Mouse (Mus musculus) limb, embryonic 12.5 days (tissue): ENCODE data around the gene Zfp422. TPM values are rescaled to one million over a fixed set of nuclear protein-coding genes. Genes with fewer than 3 reads are reported as not detected.

Source experiments
- microRNA-seq: library from miRNA; unstranded; fragments of <30 nt; microRNA quantifications from one replicate; pipeline ENCODE4, GENCODE M21; 2017
- polyA plus RNA-seq: library from polyadenylated mRNA; unstranded; fragments of >200 nt; fragmentation: Nextera tagmentation; extraction: Ambion mirVana; gene quantifications from 2 replicates; pipeline ENCODE4 v1.2.1, GENCODE M21; 2016

The Zfp422 gene
- polyA plus RNA-seq, 1 experiment from 2014 or later: 269 TPM

Small RNA genes lying within 50 kb of the gene (microRNA-seq; reads per million reads assigned to microRNA genes)
- gene Mir7043: not detected

Other genes with a start within 250 kb of the Zfp422 start
- 0.59 and 0.82 TPM in 2 replicates for gene Alox5, start 167.8 kb downstream of the Zfp422 start, polyA plus RNA-seq
- gene Olfr211, start 139.9 kb downstream of the Zfp422 start, polyA plus RNA-seq: not detected in 2 replicates
- gene Olfr212, start 122.5 kb downstream of the Zfp422 start, polyA plus RNA-seq: not detected in 2 replicates
- gene Olfr213, start 90.5 kb downstream of the Zfp422 start, polyA plus RNA-seq: not detected in 2 replicates
- gene Gm5580, start 77.9 kb downstream of the Zfp422 start, polyA plus RNA-seq: 0.29 and 0.37 TPM in 2 replicates
- gene Olfr214, start 74.8 kb downstream of the Zfp422 start, polyA plus RNA-seq: not detected in 2 replicates
- not detected in 2 replicates for gene Olfr215, start 44.8 kb downstream of the Zfp422 start, polyA plus RNA-seq
- gene Depp1, start 21.6 kb upstream of the Zfp422 start, polyA plus RNA-seq: 19.9 and 22.1 TPM in 2 replicates
- gene Rassf4, start 45.0 kb upstream of the Zfp422 start, polyA plus RNA-seq: 6.2 and 6.5 TPM in 2 replicates
- 0.06 TPM in 2 replicates for gene Tmem72, start 87.9 kb upstream of the Zfp422 start, polyA plus RNA-seq